Mouse (Mus musculus) kidney, adult 2 months (tissue): ENCODE results near the gene Gpr22. TPM values are rescaled to one million over a fixed set of nuclear protein-coding genes. Genes with fewer than 3 reads are reported as not detected.

Experiments
- DNase-seq: peaks from one replicate; pipeline ENCODE4 v3.0.0; 2021
- H3K27ac ChIP-seq: fragments of 200-500 bp; 2 replicates; pipeline ENCODE4 v1.5.1; 2012; ENCODE audit warnings: low read depth, low read length, control low read depth, inconsistent platforms; ENCODE audit not compliant: insufficient read depth
- H3K27me3 ChIP-seq: fragments of 200-500 bp; replicated peaks from 2 replicates; pipeline ENCODE4 v1.6.1; 2012; ENCODE audit warnings: mild to moderate bottlenecking, moderate library complexity, low read length, inconsistent platforms; ENCODE audit not compliant: control insufficient read depth, insufficient read depth
- H3K36me3 ChIP-seq: fragments of 200-500 bp; 2 replicates; pipeline ENCODE4 v1.6.1; 2012; ENCODE audit warnings: mild to moderate bottlenecking, moderate library complexity, low read length, inconsistent platforms; ENCODE audit not compliant: control insufficient read depth, insufficient read depth
- H3K4me1 ChIP-seq: fragments of 200-500 bp; 2 replicates; pipeline ENCODE4 v1.6.1; 2011; ENCODE audit warnings: low read length; ENCODE audit not compliant: control insufficient read depth, insufficient read depth
- H3K4me3 ChIP-seq: fragments of 200-500 bp; 2 replicates; pipeline ENCODE4 v1.5.1; 2011; ENCODE audit warnings: mild to moderate bottlenecking, low read depth, low read length, control low read depth; ENCODE audit not compliant: insufficient read depth
- CTCF ChIP-seq: fragments of 200-500 bp; conservative IDR thresholded peaks from 2 replicates; pipeline ENCODE4 v1.5.1; 2011; ENCODE audit warnings: low read depth, mild to moderate bottlenecking, control low read depth, low read length, moderate library complexity, mixed read lengths; ENCODE audit not compliant: insufficient read depth, insufficient read length
- POLR2A ChIP-seq: fragments of 200-500 bp; IDR thresholded peaks from one replicate; pipeline ENCODE4 v1.6.1; 2011; ENCODE audit warnings: low read depth, low read length, control low read depth
- WGBS: fragments of 180-500 bp; shearing (Covaris S2); methylation state at CpG from one replicate; pipeline ENCODE4 v1.1.7; 2018; 5-methylcytosine and 5-hydroxymethylcytosine counted together
- polyA plus RNA-seq: library from polyadenylated mRNA; depleted of rRNA; stranded (reverse); fragments of >200 nt; gene quantifications from 2 replicates; pipeline ENCODE4 v1.2.3, GENCODE M21; 2012; rRNA removed

Gpr22 gene
- polyA plus RNA-seq, 1 experiment = 0.08 TPM

DNA sequence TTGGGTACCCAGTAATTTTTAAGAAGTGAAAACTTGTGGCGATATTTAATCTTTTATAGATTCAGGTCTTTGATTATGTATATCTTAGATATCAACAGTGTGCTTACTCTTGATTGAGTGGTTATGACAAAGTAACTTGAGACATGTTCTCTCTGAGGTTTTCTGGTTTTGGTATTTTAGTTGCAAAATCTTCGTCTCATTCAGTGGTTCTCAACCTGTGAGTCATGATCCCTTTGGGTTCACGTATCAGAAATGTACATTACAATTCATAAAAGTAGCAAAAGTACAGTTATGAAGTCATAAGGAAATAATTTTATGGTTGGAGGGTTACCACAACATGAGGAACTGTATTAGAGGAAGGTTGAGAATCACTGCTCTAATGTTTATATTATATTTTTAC is 27.1 kb downstream of the Gpr22 start:
- H3K36me3 ChIP-seq = no peaks in the 10 kb centered on the region
- H3K27ac ChIP-seq = no peak overlapping the region
- TF ChIP-seq CTCF (no peak), POLR2A (no peak)
- DNase-seq = no peak
- no peak overlapping the region for H3K4me3 ChIP-seq
- 94% methylated on average over 3 of the region's 3 CpGs for WGBS
- no peaks in the 10 kb centered on the region for H3K4me1 ChIP-seq
- H3K27me3 ChIP-seq = no peaks in the 10 kb centered on the region

DNA sequence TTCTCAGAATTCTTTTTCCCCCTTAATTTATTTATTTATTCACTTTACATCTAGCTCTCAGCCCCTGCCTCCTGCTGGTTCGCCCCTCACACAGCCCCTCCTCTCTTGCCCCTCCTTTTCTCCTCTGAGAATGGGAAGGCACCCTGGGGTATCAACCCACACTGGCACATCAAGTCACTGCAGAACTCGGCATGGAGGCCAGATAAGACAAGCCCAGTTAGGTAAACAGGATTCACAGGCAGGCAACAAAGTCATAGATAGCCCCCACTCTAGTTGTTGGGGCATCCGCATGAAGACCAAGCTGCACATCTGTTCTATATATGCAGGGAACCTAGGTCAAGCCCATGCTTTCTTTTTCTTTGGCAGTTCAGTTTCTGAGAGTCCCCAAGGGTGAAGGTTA is 46.6 kb downstream of the Gpr22 start:
- Histone ChIP-seq H3K27me3 (no peaks in the 10 kb centered on the region), H3K36me3 (no peaks in the 10 kb centered on the region), H3K4me3 (no peak overlapping the region), H3K27ac (no peak overlapping the region), H3K4me1 (no peaks in the 10 kb centered on the region)
- no peak for DNase-seq
- 82% methylated on average over 3 of the region's 3 CpGs for WGBS
- TF ChIP-seq CTCF (no peak), POLR2A (no peak)

DNA sequence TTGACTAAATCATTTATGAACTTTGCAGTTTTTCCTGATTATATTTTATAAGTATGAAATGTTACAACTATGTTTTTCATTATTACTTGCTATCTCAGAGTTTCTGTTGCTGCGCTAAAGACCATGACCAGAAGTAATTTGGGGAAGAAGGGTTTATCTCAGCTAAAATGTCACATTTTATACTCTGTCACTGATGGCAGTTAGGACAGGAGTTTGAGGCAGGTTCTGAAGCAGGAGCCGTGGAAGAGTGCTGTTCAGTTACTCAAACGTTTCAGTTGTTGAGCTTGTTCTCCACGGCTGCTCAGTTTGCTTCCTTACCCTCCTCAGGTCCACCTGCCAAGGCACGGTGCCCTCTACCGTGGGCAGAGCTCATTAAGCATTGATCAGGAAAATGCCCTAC is 47.7 kb downstream of the Gpr22 start:
- DNase-seq = no peak
- TF ChIP-seq POLR2A = no peak
- no peak for TF ChIP-seq CTCF
- Histone ChIP-seq H3K4me1 (no peaks in the 10 kb centered on the region), H3K27ac (no peak overlapping the region), H3K4me3 (no peak overlapping the region), H3K27me3 (no peaks in the 10 kb centered on the region), H3K36me3 (no peaks in the 10 kb centered on the region)
- WGBS = 61% methylated on average over 6 of the region's 6 CpGs

Other genes starting within 250 kb of the Gpr22 start
- gene Cbll1, start 214.3 kb downstream of the Gpr22 start, polyA plus RNA-seq = 4.7 and 7.3 TPM in 2 replicates
- 34.5 and 37.8 TPM in 2 replicates for gene Slc26a4, start 154.0 kb downstream of the Gpr22 start, polyA plus RNA-seq
- 2.4 and 4.7 TPM in 2 replicates for gene Bcap29, start 79.3 kb downstream of the Gpr22 start, polyA plus RNA-seq
- 3.3 and 3.4 TPM in 2 replicates for gene Dus4l, start 59.1 kb downstream of the Gpr22 start, polyA plus RNA-seq
- 16.7 and 17.7 TPM in 2 replicates for gene Cog5, start 59.1 kb downstream of the Gpr22 start, polyA plus RNA-seq
- gene Hbp1, start 236.6 kb upstream of the Gpr22 start, polyA plus RNA-seq = 67.5 and 68.2 TPM in 2 replicates